Mouse (Mus musculus) kidney, embryonic 14.5 days (tissue): ENCODE data around the gene Terf2. TPM values are rescaled to one million over a fixed set of nuclear protein-coding genes. Genes with fewer than 3 reads are reported as not detected.

ENCODE experiments used
- ATAC-seq: fragments of 200-750 bp; cut with Nextera tagmentation; 2 replicates; pipeline ENCODE4 v1.8.0; 2017; ENCODE audit warnings: moderate number of reproducible peaks, mild to moderate bottlenecking, moderate TSS enrichment, moderate library complexity; ENCODE audit not compliant: low FRiP score, low TSS enrichment
- H3K27ac ChIP-seq: fragments of 300-500 bp; sonication (generic); 2 replicates; pipeline ENCODE4 v1.5.1; 2014; ENCODE audit warnings: low read depth, mild to moderate bottlenecking, low read length, moderate library complexity, mixed read lengths
- H3K27me3 ChIP-seq: fragments of 300-500 bp; sonication (generic); 2 replicates; pipeline ENCODE4 v1.6.1; 2014; ENCODE audit warnings: mild to moderate bottlenecking, low read length; ENCODE audit not compliant: control insufficient read depth, insufficient read depth
- H3K36me3 ChIP-seq: fragments of 300-500 bp; sonication (generic); 2 replicates; pipeline ENCODE4 v1.6.1; 2014; ENCODE audit warnings: low read length, mixed read lengths; ENCODE audit not compliant: control insufficient read depth, insufficient read depth
- H3K4me1 ChIP-seq: fragments of 300-500 bp; sonication (generic); 2 replicates; pipeline ENCODE4 v1.6.1; 2014; ENCODE audit warnings: low read length, mixed read lengths; ENCODE audit not compliant: control insufficient read depth, insufficient read depth
- H3K4me2 ChIP-seq: fragments of 300-500 bp; sonication (generic); replicated peaks from 2 replicates; pipeline ENCODE4 v1.6.1; 2014; ENCODE audit warnings: low read depth, mild to moderate bottlenecking, low read length
- H3K4me3 ChIP-seq: fragments of 300-500 bp; sonication (generic); 2 replicates; pipeline ENCODE4 v1.5.1; 2014; ENCODE audit warnings: mild to moderate bottlenecking, low read length
- H3K9ac ChIP-seq: fragments of 300-500 bp; sonication (generic); 2 replicates; pipeline ENCODE4 v1.6.1; 2014; ENCODE audit warnings: low read depth, mild to moderate bottlenecking, low read length, moderate library complexity
- H3K9me3 ChIP-seq: fragments of 300-500 bp; sonication (generic); 2 replicates; pipeline ENCODE4 v1.6.1; 2016; ENCODE audit warnings: low read length; ENCODE audit not compliant: control insufficient read depth
- WGBS: fragments of 180-500 bp; shearing (Covaris S2); extraction: QIAGEN DNeasy Blood & Tissue Kit; methylation state at CpG from one replicate; pipeline ENCODE4 v1.1.7; 2014; 5-methylcytosine and 5-hydroxymethylcytosine counted together
- polyA plus RNA-seq: library from polyadenylated mRNA; unstranded; fragments of >200 nt; fragmentation: Nextera tagmentation; extraction: Ambion mirVana; gene quantifications from 2 replicates; pipeline ENCODE4 v1.2.1, GENCODE M21; 2014

Gene Terf2
- polyA plus RNA-seq, 1 experiment from 2014 or later = 15.8 TPM

DNA sequence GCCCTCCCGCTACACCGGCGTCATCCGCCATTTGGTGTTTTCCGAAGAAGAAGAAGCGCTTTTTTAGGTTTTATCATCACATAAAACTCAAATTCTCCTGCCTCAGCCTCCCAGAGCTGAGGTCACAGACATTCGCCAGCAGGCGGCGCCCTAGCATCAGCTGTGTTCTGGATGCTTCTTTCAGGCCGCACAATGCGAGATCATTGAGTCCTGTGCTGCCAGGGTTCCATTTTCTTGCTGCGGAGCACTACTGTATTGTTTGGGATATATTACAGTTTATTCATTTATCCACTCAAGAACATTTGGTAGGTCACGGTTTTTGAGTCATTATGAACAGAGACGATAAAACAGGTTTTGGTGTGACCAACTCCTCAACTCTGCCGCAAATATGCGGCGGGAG lies 11.0 kb downstream of the Terf2 start:
- H3K9ac ChIP-seq = no peak overlapping the region

GRCm38 (mm10) chr8:107076239-107076888 lies 20.0 kb downstream of the Terf2 start:
- no peak overlapping the region for H3K27ac ChIP-seq
- peaks cover 71% of the 10 kb centered on the region for H3K36me3 ChIP-seq
- no peak overlapping the region for H3K4me3 ChIP-seq
- ATAC-seq = no peak
- H3K4me1 ChIP-seq = no peaks in the 10 kb centered on the region
- H3K4me2 ChIP-seq = no peak overlapping the region
- H3K9me3 ChIP-seq = no peaks in the 10 kb centered on the region
- 87% methylated on average over 7 of the region's 7 CpGs for WGBS
- no peak overlapping the region for H3K9ac ChIP-seq
- H3K27me3 ChIP-seq = no peaks in the 10 kb centered on the region

More for the DNA sequence above, 11.0 kb downstream of the Terf2 start:
- ATAC-seq = no peak
- H3K4me2 ChIP-seq = no peak overlapping the region
- no peak overlapping the region for H3K4me3 ChIP-seq
- WGBS = 97% methylated on average over 17 of the region's 17 CpGs
- H3K27me3 ChIP-seq = no peaks in the 10 kb centered on the region
- H3K9me3 ChIP-seq = no peaks in the 10 kb centered on the region
- peaks cover 72% of the 10 kb centered on the region for H3K36me3 ChIP-seq
- no peaks in the 10 kb centered on the region for H3K4me1 ChIP-seq
- H3K27ac ChIP-seq = no peak overlapping the region

- no peak overlapping the region for H3K9ac ChIP-seq
Observed at GRCm38 (mm10) chr8:107074128-107074527, 22.2 kb downstream of the Terf2 start.

DNA sequence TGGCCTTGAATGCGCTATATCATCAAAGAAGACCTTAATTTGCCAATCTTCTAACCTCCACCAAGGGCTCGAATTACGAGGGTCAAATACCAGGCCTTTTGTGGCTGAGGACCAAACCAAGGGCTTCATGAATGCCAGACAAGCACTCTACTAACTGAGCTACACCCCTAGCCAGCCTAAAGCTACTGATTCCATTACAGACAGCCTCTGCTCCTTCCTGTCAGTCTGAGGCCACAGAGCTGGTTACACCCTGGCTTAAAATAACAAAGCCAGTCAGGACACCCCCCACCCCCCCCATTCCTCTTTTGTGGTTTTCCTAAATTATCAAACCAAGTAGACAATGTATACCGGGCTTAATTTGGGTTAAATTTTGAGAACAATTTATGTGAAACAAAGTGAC lies 22.6 kb downstream of the Terf2 start:
- Histone ChIP-seq H3K9ac (no peak overlapping the region), H3K27me3 (no peaks in the 10 kb centered on the region), H3K4me2 (no peak overlapping the region), H3K9me3 (no peaks in the 10 kb centered on the region), H3K36me3 (peaks cover 56% of the 10 kb centered on the region), H3K4me3 (no peak overlapping the region), H3K27ac (no peak overlapping the region), H3K4me1 (no peaks in the 10 kb centered on the region)
- no peak for ATAC-seq
- 81% methylated on average over 4 of the region's 4 CpGs for WGBS

More at GRCm38 (mm10) chr8:107074128-107074527, 22.2 kb downstream of the Terf2 start:
- Histone ChIP-seq H3K9me3 (no peaks in the 10 kb centered on the region), H3K27ac (no peak overlapping the region), H3K4me3 (no peak overlapping the region), H3K36me3 (peaks cover 60% of the 10 kb centered on the region), H3K4me1 (no peaks in the 10 kb centered on the region), H3K27me3 (no peaks in the 10 kb centered on the region), H3K4me2 (no peak overlapping the region)
- ATAC-seq = no peak
- 88% methylated on average over 1 of the region's 1 CpGs for WGBS

- H3K9me3 ChIP-seq = no peaks in the 10 kb centered on the region
- H3K4me2 ChIP-seq = no peak within 1 kb of the TSS
- no peaks in the 10 kb centered on the region for H3K4me1 ChIP-seq
- ATAC-seq = peak; percentile 78
- peaks cover 9% of the 10 kb centered on the region for H3K36me3 ChIP-seq
- peak within 1 kb of the TSS; percentile 7; the same call in 1 of the 2 replicates for H3K27ac ChIP-seq
- H3K4me3 ChIP-seq = no peak within 1 kb of the TSS
- no peak within 1 kb of the TSS for H3K9ac ChIP-seq
- WGBS = 48% methylated on average over 17 of the region's 17 CpGs
- H3K27me3 ChIP-seq = no peaks in the 10 kb centered on the region
Observed at GRCm38 (mm10) chr8:107065511-107066496, 30.5 kb downstream of the Terf2 start, which contains the start of gene Tmed6. Tmed6 (minus strand) TSS chr8:107065644.

DNA sequence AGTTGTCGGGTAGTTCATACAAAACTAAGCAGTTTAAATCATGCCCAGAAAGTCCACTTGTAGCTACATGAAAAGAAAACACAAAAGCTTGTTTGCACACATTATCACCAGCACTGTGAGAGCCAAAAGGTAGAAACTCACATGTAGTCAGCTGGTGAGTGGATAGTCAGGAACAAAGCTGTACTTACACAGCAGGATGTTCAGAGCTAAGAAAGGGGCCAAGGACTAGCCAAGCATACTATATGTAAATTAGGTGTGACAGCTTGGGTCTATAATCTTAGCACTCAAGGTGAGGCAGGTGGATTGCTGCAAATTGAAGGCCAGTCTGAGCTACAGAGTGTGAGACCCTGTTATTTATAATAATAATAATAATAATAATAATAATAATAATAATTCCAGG lies 33.7 kb downstream of the Terf2 start:
- peaks cover 17% of the 10 kb centered on the region for H3K36me3 ChIP-seq
- H3K4me3 ChIP-seq = no peak overlapping the region
- H3K27me3 ChIP-seq = no peaks in the 10 kb centered on the region
- H3K9me3 ChIP-seq = no peaks in the 10 kb centered on the region
- 86% methylated on average over 1 of the region's 1 CpGs for WGBS
- no peak overlapping the region for H3K27ac ChIP-seq
- no peak overlapping the region for H3K4me2 ChIP-seq
- peaks cover 3% of the 10 kb centered on the region; the same call in 1 of the 2 replicates for H3K4me1 ChIP-seq
- ATAC-seq = no peak
- H3K9ac ChIP-seq = no peak overlapping the region

- H3K9me3 ChIP-seq = no peaks in the 10 kb centered on the region
- H3K4me1 ChIP-seq = peaks cover 6% of the 10 kb centered on the region; the same call in 1 of the 2 replicates
- H3K4me3 ChIP-seq = peak overlapping the region; percentile 99
- H3K27me3 ChIP-seq = no peaks in the 10 kb centered on the region
- peaks cover 46% of the 10 kb centered on the region for H3K36me3 ChIP-seq
- WGBS = under 1% methylated on average over 33 of the region's 33 CpGs
- ATAC-seq = peak; percentile 71
- H3K9ac ChIP-seq = peak overlapping the region; percentile 75
- H3K4me2 ChIP-seq = peak overlapping the region; percentile 91
- peak overlapping the region; percentile 51; the same call in 1 of the 2 replicates for H3K27ac ChIP-seq
Observed at GRCm38 (mm10) chr8:107056973-107057369, 39.4 kb downstream of the Terf2 start.

- Histone ChIP-seq H3K4me2 (peak within 1 kb of the TSS; percentile 91), H3K9ac (peak within 1 kb of the TSS; percentile 91), H3K4me1 (peaks cover 6% of the 10 kb centered on the region; the same call in 1 of the 2 replicates), H3K4me3 (peak within 1 kb of the TSS; percentile 99), H3K36me3 (peaks cover 51% of the 10 kb centered on the region), H3K27ac (peak within 1 kb of the TSS; percentile 63; the same call in 1 of the 2 replicates), H3K27me3 (no peaks in the 10 kb centered on the region), H3K9me3 (no peaks in the 10 kb centered on the region)
- WGBS = under 1% methylated on average over 88 of the region's 88 CpGs
- ATAC-seq = peak; percentile 91
Observed at GRCm38 (mm10) chr8:107056076-107056972, 40.0 kb downstream of the Terf2 start, which contains the start of the genes Cog8 and Nip7. Cog8 (minus strand) TSS chr8:107056689. Nip7 (plus strand) TSS chr8:107056877.
